In genomic region chr2:109891471-109891870, GRCm38 (mm10) we compare ENCODE assay signal across 8 mouse cellular contexts. TPM values are rescaled to one million over a fixed set of nuclear protein-coding genes. Genes with fewer than 3 reads are reported as not detected.
DNase-seq lines count a peak whose midpoint lies in the region; ATAC-seq lines count a peak whose summit lies in the region.

No protein-coding gene starts in this region.

- WGBS in heart, embryonic 16.5 days: 26% methylated on average over 4 of the region's 4 CpGs
- 32% methylated on average over 4 of the region's 4 CpGs for WGBS in hindbrain, embryonic 11.5 days

- H3K27me3 ChIP-seq in heart, embryonic 16.5 days (ENCODE audit: control insufficient read depth, insufficient read depth, low read length): no peaks in the 10 kb centered on the region
- H3K27me3 ChIP-seq in hindbrain, embryonic 11.5 days (ENCODE audit: control insufficient read depth, insufficient read depth, low read length): no peaks in the 10 kb centered on the region

- H3K36me3 ChIP-seq in heart, embryonic 16.5 days (ENCODE audit: control insufficient read depth, insufficient read depth): peaks cover 20% of the 10 kb centered on the region
- H3K36me3 ChIP-seq in hindbrain, embryonic 11.5 days (ENCODE audit: control insufficient read depth, insufficient read depth, low read length): peaks cover 6% of the 10 kb centered on the region; the same call in 1 of the 2 replicates

- peak overlapping the region; percentile 91 for H3K27ac ChIP-seq in heart, embryonic 16.5 days (ENCODE audit: low read length)
- 0 out of 2 replicates have a peak overlapping the region, but pooled peaks have one; percentile 84 for H3K27ac ChIP-seq in hindbrain, embryonic 11.5 days (ENCODE audit: low read depth, low read length)

- peak overlapping the region; percentile 88 for H3K9ac ChIP-seq in heart, embryonic 16.5 days (ENCODE audit: low read length)
- H3K9ac ChIP-seq in hindbrain, embryonic 11.5 days (ENCODE audit: low read depth, low read length): peak overlapping the region; percentile 90

- no peak for ATAC-seq in heart, embryonic 16.5 days (replicated peaks; ENCODE audit: extremely low read depth, insufficient read depth, low FRiP score)
- ATAC-seq in hindbrain, embryonic 11.5 days (ENCODE audit: low FRiP score): no peak
- no peak for ATAC-seq in activated CD4-positive, CD25-positive, alpha-beta regulatory T cell, adult 4 months

- H3K4me1 ChIP-seq in heart, embryonic 16.5 days (ENCODE audit: control insufficient read depth, insufficient read depth, low read length): peaks cover 18% of the 10 kb centered on the region
- no peaks in the 10 kb centered on the region for H3K4me1 ChIP-seq in hindbrain, embryonic 11.5 days (replicated peaks; ENCODE audit: control insufficient read depth, insufficient read depth, low read length)

- peak overlapping the region; percentile 79 for H3K4me2 ChIP-seq in heart, embryonic 16.5 days (ENCODE audit: low read depth, low read length)
- H3K4me2 ChIP-seq in hindbrain, embryonic 11.5 days (replicated peaks; ENCODE audit: low read depth, low read length): peak overlapping the region; percentile 66

- peak overlapping the region; percentile 71 for H3K4me3 ChIP-seq in heart, embryonic 16.5 days (ENCODE audit: low read length)
- peak overlapping the region; percentile 88 for H3K4me3 ChIP-seq in hindbrain, embryonic 11.5 days (ENCODE audit: low read depth, low read length)

- no peak for DNase-seq in heart, postnatal 4 days
- DNase-seq in NIH3T3 (ENCODE audit: low read depth): peak; percentile 51
- peak; percentile 30 for DNase-seq in hindbrain, embryonic 11.5 days (ENCODE audit: low spot score)
- peak; percentile 58 for DNase-seq in lung, postnatal 36 days
- DNase-seq in urinary bladder, adult 2 months (ENCODE audit: low spot score): no peak
- no peak for DNase-seq in spleen, postnatal 4 days (ENCODE audit: low spot score in 2 of 2)

- no peaks in the 10 kb centered on the region for H3K9me3 ChIP-seq in heart, embryonic 16.5 days (replicated peaks; ENCODE audit: control insufficient read depth, low read length)
- H3K9me3 ChIP-seq in hindbrain, embryonic 11.5 days (ENCODE audit: control insufficient read depth, low read length): no peaks in the 10 kb centered on the region

RNA-seq across cellular contexts. Expression of gene Lin7c, which starts 0.8 kb away (rescaled TPM):
- 37.8 and 41.9 TPM in 2 replicates for polyA plus RNA-seq in heart, embryonic 16.5 days (2015; fragmentation: Nextera tagmentation; extraction: Ambion mirVana)
- 10 to 100 TPM; 55.2 to 57.5 TPM for total RNA-seq in heart, postnatal 4 days (2021)
- 140 and 161 TPM in 2 replicates for polyA plus RNA-seq in hindbrain, embryonic 11.5 days (2014; fragmentation: Nextera tagmentation; extraction: Ambion mirVana)
- 23.5 and 28.1 TPM in 2 replicates for polyA plus RNA-seq in urinary bladder, adult 2 months (2012; rRNA removed)
- 10 to 100 TPM; 53.8 to 62.3 TPM for polyA plus RNA-seq in activated CD4-positive, CD25-positive, alpha-beta regulatory T cell, adult 4 months (2017; shearing (Covaris generic))

RNA-seq across cellular contexts. Expression of gene Lgr4, which starts 26.0 kb away (rescaled TPM):
- polyA plus RNA-seq in heart, embryonic 16.5 days (2015; fragmentation: Nextera tagmentation; extraction: Ambion mirVana): 11.3 and 11.8 TPM in 2 replicates
- total RNA-seq in heart, postnatal 4 days (2021): 10 to 100 TPM; 44.6 to 49.1 TPM
- 18.3 and 20.7 TPM in 2 replicates for polyA plus RNA-seq in hindbrain, embryonic 11.5 days (2014; fragmentation: Nextera tagmentation; extraction: Ambion mirVana)
- polyA plus RNA-seq in urinary bladder, adult 2 months (2012; rRNA removed): 26.8 and 28.4 TPM in 2 replicates
- polyA plus RNA-seq in activated CD4-positive, CD25-positive, alpha-beta regulatory T cell, adult 4 months (2017; shearing (Covaris generic)): under 1 TPM in 1 of 2 experiments, not detected in 1; 0.42 TPM

Comparison
In these comparisons a context has a peak if more than half of its experiments do, and no peak if none do; other contexts are left out.
1. DNase-seq: peak in NIH3T3 (single experiment), hindbrain, embryonic 11.5 days (single experiment) and lung, postnatal 36 days (single experiment); none in heart, postnatal 4 days (single experiment), urinary bladder, adult 2 months (single experiment) and spleen, postnatal 4 days (0 of 2).